Mouse (Mus musculus): ENCODE data around the gene Gm13691.
"Not testable (repeated sequence)": the region's sequence is repeated elsewhere in the genome, so short reads cannot be mapped to it uniquely, and the experiment has no call there.

Gm13691 gene

GRCm38 (mm10) chr2:84032505-84032904, 42.2 kb downstream of the Gm13691 start:
- DNase-seq (ENCODE audit: low read depth, low spot score) = peak; percentile 43

- no peak for DNase-seq (ENCODE audit: low read depth, low spot score)
These were observed 45.6 kb downstream of the Gm13691 start for GRCm38 (mm10) chr2:84035997-84036396.

DNA sequence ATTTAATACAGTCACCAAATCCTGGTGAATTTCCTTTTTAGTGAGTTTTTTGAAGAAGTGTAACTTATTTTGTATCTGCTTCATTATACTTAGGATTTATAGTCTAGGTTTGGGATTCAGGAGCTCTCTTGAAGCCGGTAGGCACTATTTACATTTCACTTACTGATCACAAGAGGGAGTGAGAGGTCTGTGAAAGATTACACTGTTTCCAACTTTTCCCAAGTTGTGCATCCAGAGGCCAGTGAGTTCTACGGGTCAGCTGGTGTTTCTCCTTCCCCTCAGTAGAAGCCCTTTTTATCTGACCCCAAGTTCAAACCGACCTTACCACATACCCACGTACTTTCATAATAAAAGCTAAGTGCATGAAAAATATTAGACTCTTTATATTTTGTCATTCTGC, 47.0 kb downstream of the Gm13691 start:
- no peak for DNase-seq (ENCODE audit: low read depth, low spot score)

- DNase-seq (ENCODE audit: low read depth, low spot score) = not testable (repeated sequence)
These were observed 47.6 kb downstream of the Gm13691 start for GRCm38 (mm10) chr2:84037943-84038342.

DNA sequence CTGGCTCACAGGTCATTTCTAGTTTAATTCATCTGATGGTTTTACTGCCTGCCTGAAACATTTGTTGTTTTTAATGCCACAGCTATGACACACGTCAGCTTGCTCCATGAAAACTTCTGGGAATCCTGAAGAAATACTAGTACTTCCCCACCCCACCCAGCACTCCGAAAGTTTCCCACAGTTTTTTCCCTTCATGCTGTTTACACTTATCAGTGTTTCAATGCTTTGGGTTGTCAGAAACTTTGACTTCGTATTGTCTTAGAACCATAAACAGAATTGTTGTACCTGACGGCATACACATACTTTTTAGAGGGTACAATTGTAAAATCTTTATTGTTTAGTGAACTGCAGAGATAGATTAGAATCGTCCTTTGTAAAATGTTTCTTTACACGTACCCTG, 48.9 kb downstream of the Gm13691 start:
- DNase-seq (ENCODE audit: low read depth, low spot score) = no peak

Measured in telencephalon, adult 2 months (tissue).